ENCODE assay signal across 18 mouse cellular contexts in the genomic region with DNA sequence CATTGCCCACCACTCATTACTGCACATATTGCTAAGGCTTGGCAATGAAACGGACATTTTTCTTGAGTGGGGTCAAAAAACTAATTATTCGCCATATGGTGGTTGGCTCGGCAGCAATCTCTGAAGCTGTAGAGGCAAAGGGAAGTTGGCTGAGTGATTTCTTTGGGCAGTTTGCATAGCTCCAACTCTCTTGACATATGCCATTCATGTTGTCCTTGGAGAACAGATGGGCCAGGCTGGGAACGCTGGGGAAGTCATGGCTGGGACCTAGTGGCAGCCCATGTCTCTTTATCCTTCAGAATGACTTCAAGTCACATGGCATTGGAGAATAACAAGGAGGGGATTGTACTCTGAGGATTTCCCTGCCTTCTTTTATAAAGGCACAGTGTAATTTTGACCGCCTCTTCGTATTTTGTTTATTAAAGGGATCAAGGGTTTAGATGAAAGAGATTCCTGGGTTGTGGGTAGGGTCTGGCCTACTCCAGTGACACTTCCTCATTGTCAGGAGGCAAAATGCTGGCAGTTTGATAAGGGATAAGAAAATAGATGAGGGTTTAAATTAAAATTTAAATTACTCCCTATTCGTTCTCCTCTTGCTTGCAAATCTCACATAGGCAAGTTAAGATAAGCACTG.
A peak's percentile ranks its signal among the peaks of the same experiment; 100 is the strongest.
DNase-seq lines count a peak whose midpoint lies in the region; ATAC-seq and TF ChIP-seq lines count a peak whose summit lies in the region.
"Had no signal": no experiment of that assay in that cellular context is flagged by ENCODE, and none has a peak within 500 bp of the region (broad histone marks: within the 10 kb centered on the region; RNA-seq: fewer than 3 reads in every experiment).

No protein-coding gene starts in this region.

- H3K27me3 ChIP-seq in hindbrain, embryonic 11.5 days (ENCODE audit: control insufficient read depth, insufficient read depth, low read length), result no peaks in the 10 kb centered on the region
- no peaks in the 10 kb centered on the region for H3K27me3 ChIP-seq in hindbrain, embryonic 10.5 days (ENCODE audit: insufficient read depth, poor library complexity, severe bottlenecking)
- H3K27me3 ChIP-seq in forebrain, postnatal 0 days (ENCODE audit: insufficient read depth, low read length), result no peaks in the 10 kb centered on the region
- no peaks in the 10 kb centered on the region for H3K27me3 ChIP-seq in midbrain, embryonic 12.5 days
- H3K27me3 ChIP-seq: megakaryocyte, embryonic 14.5 days had no signal

- H3K27ac ChIP-seq in hindbrain, embryonic 11.5 days (ENCODE audit: low read depth, low read length), result no peak overlapping the region
- H3K27ac ChIP-seq in hindbrain, embryonic 10.5 days, result no peak overlapping the region
- no peak overlapping the region for H3K27ac ChIP-seq in forebrain, postnatal 0 days (ENCODE audit: low read depth, low read length)
- no peak overlapping the region for H3K27ac ChIP-seq in midbrain, embryonic 12.5 days (replicated peaks)
- H3K27ac ChIP-seq: stomach, postnatal 0 days had no signal

- no peak overlapping the region for H3K4me2 ChIP-seq in hindbrain, embryonic 11.5 days (replicated peaks; ENCODE audit: low read depth, low read length)
- H3K4me2 ChIP-seq in forebrain, postnatal 0 days (ENCODE audit: low read depth), result no peak overlapping the region
- no peak overlapping the region for H3K4me2 ChIP-seq in midbrain, embryonic 12.5 days (replicated peaks)
- H3K4me2 ChIP-seq: heart, embryonic 11.5 days had no signal

- DNase-seq in hindbrain, embryonic 11.5 days (ENCODE audit: low spot score), result no peak
- no peak for DNase-seq in hindbrain, embryonic 10.5 days (ENCODE audit: low spot score)
- DNase-seq in embryo, embryonic 10.5 days (ENCODE audit: low spot score), result peak; percentile 19
- DNase-seq in forebrain, postnatal 0 days, result no peak
- DNase-seq in right cerebral cortex, postnatal 10 days (ENCODE audit: low spot score in 2 of 2), result no peak
- DNase-seq in adrenal gland, postnatal 36 days, result no peak
- DNase-seq: cerebellum, postnatal 36 days; gastrocnemius, postnatal 36 days; heart, postnatal 14 days; kidney, adult 9 months; kidney, postnatal 36 days; liver, postnatal 0 days; lung, postnatal 14 days had no signal

- no peaks in the 10 kb centered on the region for H3K9me3 ChIP-seq in hindbrain, embryonic 11.5 days (ENCODE audit: control insufficient read depth, low read length)
- no peaks in the 10 kb centered on the region for H3K9me3 ChIP-seq in hindbrain, embryonic 10.5 days
- no peaks in the 10 kb centered on the region for H3K9me3 ChIP-seq in forebrain, postnatal 0 days (ENCODE audit: low read length)
- H3K9me3 ChIP-seq in midbrain, embryonic 12.5 days, result no peaks in the 10 kb centered on the region

- WGBS in hindbrain, embryonic 11.5 days, result 69% methylated on average over 7 of the region's 7 CpGs
- 68% methylated on average over 7 of the region's 7 CpGs for WGBS in hindbrain, embryonic 10.5 days
- 51% methylated on average over 7 of the region's 7 CpGs for WGBS in forebrain, postnatal 0 days
- WGBS in midbrain, embryonic 12.5 days, result 47% methylated on average over 7 of the region's 7 CpGs

- H3K4me3 ChIP-seq in hindbrain, embryonic 11.5 days (ENCODE audit: low read depth, low read length), result no peak overlapping the region
- no peak overlapping the region for H3K4me3 ChIP-seq in hindbrain, embryonic 10.5 days
- no peak overlapping the region for H3K4me3 ChIP-seq in forebrain, postnatal 0 days (ENCODE audit: low read depth, low read length)
- H3K4me3 ChIP-seq in midbrain, embryonic 12.5 days, result no peak overlapping the region
- H3K4me3 ChIP-seq: megakaryocyte, embryonic 14.5 days had no signal

- ATAC-seq in hindbrain, embryonic 11.5 days (ENCODE audit: low FRiP score), result peak; percentile 57; the same call in 1 of the 2 replicates
- peak; percentile 32; the same call in 1 of the 2 replicates for ATAC-seq in forebrain, postnatal 0 days
- peak; percentile 80 for ATAC-seq in midbrain, embryonic 12.5 days (ENCODE audit: low FRiP score, low read depth)
- ATAC-seq: inflammation-experienced regulatory T-cells, adult 6 months; liver, postnatal 0 days had no signal

- no peaks in the 10 kb centered on the region for H3K36me3 ChIP-seq in hindbrain, embryonic 11.5 days (ENCODE audit: control insufficient read depth, insufficient read depth, low read length)
- H3K36me3 ChIP-seq in hindbrain, embryonic 10.5 days, result no peaks in the 10 kb centered on the region
- no peaks in the 10 kb centered on the region for H3K36me3 ChIP-seq in forebrain, postnatal 0 days (ENCODE audit: insufficient read depth)
- no peaks in the 10 kb centered on the region for H3K36me3 ChIP-seq in midbrain, embryonic 12.5 days

- H3K9ac ChIP-seq in hindbrain, embryonic 11.5 days (ENCODE audit: low read depth, low read length), result no peak overlapping the region
- no peak overlapping the region for H3K9ac ChIP-seq in forebrain, postnatal 0 days
- H3K9ac ChIP-seq in midbrain, embryonic 12.5 days (replicated peaks), result no peak overlapping the region
- H3K9ac ChIP-seq: liver, postnatal 0 days had no signal

- H3K4me1 ChIP-seq in hindbrain, embryonic 11.5 days (replicated peaks; ENCODE audit: control insufficient read depth, insufficient read depth, low read length), result no peaks in the 10 kb centered on the region
- H3K4me1 ChIP-seq in hindbrain, embryonic 10.5 days (replicated peaks), result no peaks in the 10 kb centered on the region
- no peaks in the 10 kb centered on the region for H3K4me1 ChIP-seq in forebrain, postnatal 0 days (ENCODE audit: insufficient read depth)
- H3K4me1 ChIP-seq in midbrain, embryonic 12.5 days, result peaks cover 5% of the 10 kb centered on the region
- H3K4me1 ChIP-seq: megakaryocyte, embryonic 14.5 days had no signal

- TF ChIP-seq CTCF in forebrain, postnatal 0 days (IDR thresholded peaks at IDR 0.05; ENCODE audit: low read depth), result no peak
